Mouse (Mus musculus) heart, embryonic 14.5 days (tissue): ENCODE data around the gene Bmp6. TPM values are rescaled to one million over a fixed set of nuclear protein-coding genes. Genes with fewer than 3 reads are reported as not detected.

Experiments used
- ATAC-seq: fragments of 200-750 bp; cut with Nextera tagmentation; 2 replicates; pipeline ENCODE4 v1.8.0; 2017; ENCODE audit warnings: low read depth, moderate TSS enrichment; ENCODE audit not compliant: insufficient number of reproducible peaks, insufficient read depth, low FRiP score
- H3K27ac ChIP-seq, 2 experiments: fragments of 200-500 bp in 1 of 2; fragments of 300-500 bp in 1 of 2; sonication (generic) in 1 of 2; replicated peaks in 1 of 2; 2 replicates each; pipeline ENCODE4 v1.5.1; 2012 to 2014; ENCODE audit warnings: low read depth in 2 of 2, low read length in 2 of 2, control low read depth in 1 of 2, mild to moderate bottlenecking in 1 of 2, mixed read lengths in 1 of 2; ENCODE audit not compliant: control insufficient read depth in 1 of 2, insufficient read depth in 1 of 2
- H3K27me3 ChIP-seq: fragments of 300-500 bp; sonication (generic); 2 replicates; pipeline ENCODE4 v1.6.1; 2014; ENCODE audit warnings: mild to moderate bottlenecking, low read length, control low read depth; ENCODE audit not compliant: control insufficient read depth, insufficient read depth
- H3K36me3 ChIP-seq: fragments of 300-500 bp; sonication (generic); 2 replicates; pipeline ENCODE4 v1.6.1; 2014; ENCODE audit warnings: mild to moderate bottlenecking, control low read depth, low read length, mixed read lengths; ENCODE audit not compliant: control insufficient read depth, insufficient read depth
- H3K4me1 ChIP-seq, 2 experiments: fragments of 200-500 bp in 1 of 2; fragments of 300-500 bp in 1 of 2; sonication (generic) in 1 of 2; 2 replicates each; pipeline ENCODE4 v1.6.1; 2012 to 2014; ENCODE audit warnings: low read length in 2 of 2, control low read depth in 1 of 2, mixed read lengths in 1 of 2; ENCODE audit not compliant: control insufficient read depth in 2 of 2, insufficient read depth in 2 of 2
- H3K4me2 ChIP-seq: fragments of 300-500 bp; sonication (generic); 2 replicates; pipeline ENCODE4 v1.6.1; 2014; ENCODE audit warnings: mild to moderate bottlenecking, low read length
- H3K4me3 ChIP-seq, 2 experiments: fragments of 200-500 bp in 1 of 2; fragments of 300-500 bp in 1 of 2; sonication (generic) in 1 of 2; 2 replicates each; pipeline ENCODE4 v1.5.1; 2012 to 2014; ENCODE audit warnings: low read length in 2 of 2, mild to moderate bottlenecking in 2 of 2, control low read depth in 1 of 2, low read depth in 1 of 2, moderate library complexity in 1 of 2; ENCODE audit not compliant: control insufficient read depth in 1 of 2, insufficient read depth in 1 of 2
- H3K9ac ChIP-seq: fragments of 300-500 bp; sonication (generic); 2 replicates; pipeline ENCODE4 v1.6.1; 2014; ENCODE audit warnings: mild to moderate bottlenecking, low read length
- H3K9me3 ChIP-seq: fragments of 300-500 bp; sonication (generic); 2 replicates; pipeline ENCODE4 v1.6.1; 2016; ENCODE audit warnings: low read length, control low read depth; ENCODE audit not compliant: control insufficient read depth
- WGBS: fragments of 180-500 bp; shearing (Covaris S2); extraction: QIAGEN DNeasy Blood & Tissue Kit; methylation state at CpG from one replicate; pipeline ENCODE4 v1.1.7; 2014; 5-methylcytosine and 5-hydroxymethylcytosine counted together
- polyA plus RNA-seq: library from polyadenylated mRNA; unstranded; fragments of >200 nt; fragmentation: Nextera tagmentation; extraction: Ambion mirVana; gene quantifications from 2 replicates; pipeline ENCODE4 v1.2.1, GENCODE M21; 2014

The Bmp6 gene
- polyA plus RNA-seq, result 4.4 and 5.8 TPM in 2 replicates

DNA sequence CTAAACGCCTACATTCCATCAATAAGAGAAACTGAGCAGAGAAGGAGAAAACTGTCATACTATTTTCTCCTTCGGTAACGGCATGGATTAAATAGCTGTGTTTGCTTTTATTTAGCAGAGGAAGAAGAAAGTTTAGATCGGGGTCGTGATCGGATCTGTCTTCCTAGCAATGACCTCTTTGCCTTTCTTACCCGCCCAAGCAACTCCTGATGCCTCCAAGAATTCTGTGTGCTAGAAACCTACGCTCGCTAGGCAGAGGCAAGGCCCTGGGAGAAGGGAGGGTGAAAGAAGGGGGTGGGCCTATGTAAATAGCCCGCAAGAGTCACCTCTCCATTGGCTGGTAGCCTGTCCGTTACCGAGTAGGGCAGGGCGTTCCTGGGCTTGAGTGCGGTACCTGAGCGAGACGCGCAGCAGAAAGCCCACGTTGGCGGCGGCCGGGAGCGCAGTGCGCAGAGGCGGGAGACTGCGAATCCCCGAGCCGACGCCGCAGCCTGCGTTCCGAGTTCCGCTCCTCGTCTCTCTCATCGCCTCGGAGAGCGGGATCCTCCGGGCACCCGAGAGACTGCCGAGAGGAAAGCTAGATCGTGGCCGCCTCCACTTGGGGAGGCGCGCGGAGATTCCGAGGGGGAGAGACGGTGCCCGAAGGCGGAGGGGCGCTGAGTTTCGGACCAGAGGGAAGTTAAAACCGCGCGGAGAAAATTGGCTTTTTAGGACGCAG, at the start of gene Bmp6:
Bmp6 (plus strand) TSS at position 395 of the 718 bp plus-strand sequence.
- H3K36me3 ChIP-seq, result no peaks in the 10 kb centered on the region
- ATAC-seq, result peak; percentile 90
- H3K9me3 ChIP-seq, result no peaks in the 10 kb centered on the region
- H3K4me3 ChIP-seq, result peak within 1 kb of the TSS; percentile 47 to 59
- WGBS, result 3% methylated on average over 54 of the region's 54 CpGs
- peaks cover 6 to 21% of the 10 kb centered on the region in 2 experiments; a peak in 3 of 4 replicates for H3K4me1 ChIP-seq
- H3K9ac ChIP-seq, result peak within 1 kb of the TSS; percentile 64
- no peak within 1 kb of the TSS for H3K27ac ChIP-seq
- peaks cover 43% of the 10 kb centered on the region for H3K27me3 ChIP-seq
- H3K4me2 ChIP-seq, result peak within 1 kb of the TSS; percentile 85

DNA sequence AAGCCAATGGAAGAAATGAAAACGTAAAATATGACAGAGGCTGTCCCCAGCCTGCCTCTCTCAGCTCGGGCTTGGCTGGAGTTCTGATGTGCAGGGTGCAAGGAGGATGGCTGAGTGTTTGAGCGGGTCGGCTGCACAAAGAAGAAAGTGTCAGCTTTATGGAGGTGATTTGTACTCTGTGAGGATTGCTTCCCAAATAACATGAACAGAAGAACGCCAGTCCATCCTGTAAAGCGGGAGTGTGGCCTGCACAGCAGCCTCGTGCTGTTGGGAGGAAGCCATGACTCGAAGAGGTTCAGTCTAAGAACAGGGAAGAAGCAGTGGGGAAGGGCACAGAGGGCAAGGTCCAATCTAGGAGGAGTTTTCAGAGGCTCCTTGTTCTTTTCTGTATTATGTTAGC, 48.7 kb upstream of the Bmp6 start:
- no peak overlapping the region for H3K27ac ChIP-seq
- H3K9ac ChIP-seq, result no peak overlapping the region
- no peak for ATAC-seq
- WGBS, result 75% methylated on average over 8 of the region's 8 CpGs
- H3K9me3 ChIP-seq, result no peaks in the 10 kb centered on the region
- no peaks in the 10 kb centered on the region for H3K27me3 ChIP-seq
- H3K36me3 ChIP-seq, result no peaks in the 10 kb centered on the region
- no peaks in the 10 kb centered on the region for H3K4me1 ChIP-seq
- no peak overlapping the region for H3K4me2 ChIP-seq
- H3K4me3 ChIP-seq, result no peak overlapping the region

DNA sequence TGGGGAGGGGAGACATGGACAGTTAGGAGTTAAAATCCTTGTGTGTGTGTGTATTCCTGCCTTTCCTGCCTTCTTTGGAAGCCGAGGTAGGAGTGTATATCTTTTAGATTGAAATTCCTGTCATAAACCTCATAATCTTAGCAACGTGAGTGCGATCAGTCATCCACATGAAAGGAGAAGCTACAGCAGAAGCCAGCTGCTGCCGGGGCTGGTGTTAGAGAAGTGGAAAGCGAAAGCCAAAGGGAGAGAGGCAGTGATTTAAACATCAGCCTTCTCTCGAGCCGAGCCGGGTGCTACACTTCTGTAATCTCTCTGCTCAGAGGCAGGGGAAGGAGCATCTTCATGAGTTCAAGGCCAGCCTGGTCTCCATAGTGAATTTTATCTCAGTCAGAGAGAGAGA, 48.3 kb upstream of the Bmp6 start:
- Histone ChIP-seq H3K4me3 (no peak overlapping the region), H3K4me2 (no peak overlapping the region), H3K27me3 (no peaks in the 10 kb centered on the region), H3K9me3 (no peaks in the 10 kb centered on the region), H3K36me3 (no peaks in the 10 kb centered on the region), H3K9ac (no peak overlapping the region), H3K27ac (no peak overlapping the region), H3K4me1 (no peaks in the 10 kb centered on the region)
- no peak for ATAC-seq
- 45% methylated on average over 8 of the region's 8 CpGs for WGBS

DNA sequence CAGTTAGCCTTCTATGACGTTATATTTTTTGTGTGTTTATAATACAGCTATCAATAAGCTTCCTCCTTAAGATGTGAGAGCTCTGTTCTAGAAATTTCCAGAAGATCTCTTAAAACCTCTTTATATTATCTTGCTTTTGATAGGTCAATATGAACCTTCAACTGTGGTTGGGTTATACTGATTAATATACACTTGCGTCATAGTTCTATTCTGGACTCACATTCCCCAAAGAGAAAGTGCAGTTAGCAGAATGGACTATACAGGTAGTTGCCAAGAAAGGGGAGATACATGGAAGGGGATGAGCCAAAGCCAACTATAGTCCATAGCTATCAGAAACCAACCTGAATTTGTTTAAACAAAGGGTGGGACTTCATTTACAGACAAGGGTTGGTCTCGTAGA, 33.8 kb upstream of the Bmp6 start:
- no peaks in the 10 kb centered on the region for H3K36me3 ChIP-seq
- no peaks in the 10 kb centered on the region for H3K27me3 ChIP-seq
- WGBS, result 89% methylated on average over 3 of the region's 3 CpGs
- no peak overlapping the region for H3K4me3 ChIP-seq
- no peak overlapping the region for H3K4me2 ChIP-seq
- no peak for ATAC-seq
- H3K27ac ChIP-seq, result no peak overlapping the region
- H3K9ac ChIP-seq, result no peak overlapping the region
- H3K4me1 ChIP-seq, result no peaks in the 10 kb centered on the region
- 0 out of 2 replicates have a peak, but pooled peaks cover 3% of the 10 kb centered on the region for H3K9me3 ChIP-seq

DNA sequence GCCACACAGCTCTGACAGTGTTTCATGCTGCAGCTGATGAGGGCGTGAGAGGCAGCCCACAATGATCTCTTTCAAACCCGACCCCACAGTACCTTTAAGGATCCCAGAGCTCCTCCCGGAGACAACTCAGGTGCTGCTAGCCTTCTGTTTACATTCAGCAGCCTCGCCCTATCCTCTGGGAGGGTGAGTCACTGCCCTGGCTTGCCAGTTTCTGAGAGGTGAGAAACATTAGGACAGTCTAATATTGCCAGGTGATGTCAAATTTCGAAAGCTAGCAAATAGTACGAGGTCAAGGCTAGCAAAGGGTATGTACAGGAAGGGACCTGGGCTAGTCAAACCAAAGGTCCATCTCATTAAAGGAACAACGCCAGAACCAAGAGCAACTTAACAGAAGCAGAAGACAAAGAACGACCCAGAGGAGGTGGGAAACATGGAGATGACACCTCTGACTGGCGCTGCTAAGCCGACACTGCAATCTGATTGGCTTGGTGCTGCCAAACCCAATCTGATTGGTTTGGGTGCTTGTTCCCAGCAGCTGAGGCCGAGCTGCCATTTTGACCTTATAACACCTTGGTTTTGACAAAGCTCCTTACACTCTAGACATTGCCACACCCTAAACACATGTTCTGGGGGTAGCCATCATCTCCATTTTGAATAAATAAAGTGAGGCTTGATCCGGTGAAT, 32.4 kb upstream of the Bmp6 start:
- H3K4me1 ChIP-seq, result no peaks in the 10 kb centered on the region
- H3K36me3 ChIP-seq, result no peaks in the 10 kb centered on the region
- no peak overlapping the region for H3K4me3 ChIP-seq
- WGBS, result 78% methylated on average over 12 of the region's 12 CpGs
- ATAC-seq, result no peak
- H3K9me3 ChIP-seq, result 0 out of 2 replicates have a peak, but pooled peaks cover 3% of the 10 kb centered on the region
- no peak overlapping the region for H3K27ac ChIP-seq
- H3K27me3 ChIP-seq, result no peaks in the 10 kb centered on the region
- no peak overlapping the region for H3K9ac ChIP-seq
- H3K4me2 ChIP-seq, result no peak overlapping the region

DNA sequence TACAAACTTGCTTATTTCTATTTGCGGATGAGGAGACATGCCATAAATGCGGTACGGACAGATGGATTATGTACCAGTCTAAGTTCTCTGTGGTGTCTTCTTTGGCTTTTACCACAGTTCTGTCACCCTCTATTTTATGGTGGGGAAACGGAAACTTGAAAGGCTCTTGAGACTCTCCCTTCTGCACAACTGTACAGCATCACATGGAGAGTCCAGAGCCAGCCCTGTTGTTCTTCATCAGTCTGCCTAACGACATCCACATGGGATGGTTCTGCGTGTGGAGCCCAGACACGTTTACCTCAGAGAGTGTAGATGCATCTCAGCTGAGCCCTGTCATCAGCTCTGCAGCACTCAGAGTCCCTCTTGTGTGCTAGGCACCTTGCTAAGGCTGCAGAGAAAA, 30.3 kb upstream of the Bmp6 start:
- Histone ChIP-seq H3K9me3 (no peaks in the 10 kb centered on the region), H3K27me3 (no peaks in the 10 kb centered on the region), H3K4me3 (no peak overlapping the region), H3K4me1 (no peaks in the 10 kb centered on the region), H3K36me3 (no peaks in the 10 kb centered on the region), H3K27ac (no peak overlapping the region), H3K9ac (no peak overlapping the region), H3K4me2 (no peak overlapping the region)
- ATAC-seq, result no peak
- WGBS, result 59% methylated on average over 7 of the region's 7 CpGs

DNA sequence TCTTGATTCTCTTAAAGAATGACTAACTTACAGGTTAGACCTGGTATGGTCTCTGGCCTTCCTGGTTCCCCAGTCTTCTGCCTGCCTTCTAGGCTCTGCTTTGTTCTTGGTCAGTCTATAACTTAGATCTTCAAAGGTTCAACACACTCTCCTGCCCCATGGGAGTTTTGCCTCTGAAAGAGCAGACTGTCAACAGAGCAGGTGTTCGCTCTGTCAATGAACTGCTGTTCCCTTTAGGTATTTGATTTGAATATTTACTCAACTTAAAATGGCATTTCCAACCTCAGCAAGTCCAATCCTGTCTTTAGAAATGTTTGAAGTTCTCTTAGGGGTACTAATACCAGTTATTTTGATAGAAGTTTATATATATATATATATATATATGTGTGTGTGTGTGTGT, 26.5 kb upstream of the Bmp6 start:
- H3K27me3 ChIP-seq, result no peaks in the 10 kb centered on the region
- H3K36me3 ChIP-seq, result no peaks in the 10 kb centered on the region
- no peak for ATAC-seq
- no peak overlapping the region for H3K27ac ChIP-seq
- no peaks in the 10 kb centered on the region for H3K9me3 ChIP-seq
- peaks cover 0 to 10% of the 10 kb centered on the region in 2 experiments; a peak in 3 of 4 replicates for H3K4me1 ChIP-seq
- 88% methylated on average over 1 of the region's 1 CpGs for WGBS
- H3K4me3 ChIP-seq, result no peak overlapping the region
- no peak overlapping the region for H3K4me2 ChIP-seq
- H3K9ac ChIP-seq, result no peak overlapping the region
